Mouse (Mus musculus) kidney, adult 8-10 months (tissue): Measurements from ENCODE around the gene E130114P18Rik.

Experiments used
- DNase-seq, 2 experiments: peaks; one replicate each; pipeline ENCODE4 v3.0.0; 2022

The E130114P18Rik gene

DNA sequence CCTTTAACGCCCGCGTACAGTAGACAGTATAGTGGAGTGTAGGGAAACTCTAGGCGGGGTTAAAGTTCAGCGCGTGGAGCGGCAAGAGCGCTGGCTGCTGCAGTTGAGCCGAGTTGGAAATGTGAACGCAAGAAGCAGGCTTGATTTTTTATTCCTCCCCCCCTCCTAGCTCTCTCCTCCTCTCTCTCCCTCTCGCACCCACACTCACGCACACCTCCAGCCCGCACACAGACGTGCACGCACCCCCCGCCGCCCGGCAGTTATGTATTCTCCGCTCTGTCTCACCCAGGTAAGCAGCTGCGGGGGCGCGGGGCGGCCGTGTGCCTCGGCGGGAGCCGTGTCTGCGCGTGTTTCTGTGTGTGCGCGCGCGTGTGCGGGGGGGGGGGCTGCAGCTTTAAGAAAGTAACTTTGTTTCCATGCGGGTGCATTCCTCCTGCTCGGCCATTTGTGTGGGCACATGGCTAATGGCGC is at the start of gene E130114P18Rik:
Gene E130114P18Rik (minus strand): TSS at position 373 of the 471 bp plus-strand sequence.
- peak; percentile 79 for DNase-seq

GRCm38 (mm10) chr4:97827115-97827514 is 49.2 kb upstream of the E130114P18Rik start:
- no peak for DNase-seq

GRCm38 (mm10) chr4:97825841-97826240 is 48.0 kb upstream of the E130114P18Rik start:
- DNase-seq: no peak

DNA sequence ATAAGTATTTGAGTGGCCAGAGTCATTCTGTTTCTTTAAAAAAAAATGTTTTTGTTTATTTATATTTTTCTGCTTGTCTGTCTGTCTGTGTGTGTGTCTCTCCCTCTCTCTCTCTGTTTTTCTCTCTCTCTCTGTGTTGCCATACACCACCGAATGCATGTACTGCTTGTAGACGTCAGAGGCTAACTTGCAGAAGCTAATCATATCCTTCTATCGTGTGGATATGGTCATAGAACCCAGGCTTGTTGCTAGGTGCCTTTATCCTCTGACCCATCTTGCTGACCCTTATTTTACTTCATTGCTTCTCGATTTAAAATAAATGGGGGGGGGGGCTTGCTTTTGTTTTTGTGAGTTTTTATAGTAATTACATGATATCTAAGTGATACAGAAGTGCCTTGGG is 47.6 kb upstream of the E130114P18Rik start:
- DNase-seq: no peak

- peak in 1 of 2 experiments; percentile 35 for DNase-seq
Observed at GRCm38 (mm10) chr4:97824451-97824850, 46.6 kb upstream of the E130114P18Rik start.

- DNase-seq: no peak
Observed at GRCm38 (mm10) chr4:97823512-97823911, 45.6 kb upstream of the E130114P18Rik start.

GRCm38 (mm10) chr4:97821556-97822251 is 43.8 kb upstream of the E130114P18Rik start:
- DNase-seq: no peak

DNA sequence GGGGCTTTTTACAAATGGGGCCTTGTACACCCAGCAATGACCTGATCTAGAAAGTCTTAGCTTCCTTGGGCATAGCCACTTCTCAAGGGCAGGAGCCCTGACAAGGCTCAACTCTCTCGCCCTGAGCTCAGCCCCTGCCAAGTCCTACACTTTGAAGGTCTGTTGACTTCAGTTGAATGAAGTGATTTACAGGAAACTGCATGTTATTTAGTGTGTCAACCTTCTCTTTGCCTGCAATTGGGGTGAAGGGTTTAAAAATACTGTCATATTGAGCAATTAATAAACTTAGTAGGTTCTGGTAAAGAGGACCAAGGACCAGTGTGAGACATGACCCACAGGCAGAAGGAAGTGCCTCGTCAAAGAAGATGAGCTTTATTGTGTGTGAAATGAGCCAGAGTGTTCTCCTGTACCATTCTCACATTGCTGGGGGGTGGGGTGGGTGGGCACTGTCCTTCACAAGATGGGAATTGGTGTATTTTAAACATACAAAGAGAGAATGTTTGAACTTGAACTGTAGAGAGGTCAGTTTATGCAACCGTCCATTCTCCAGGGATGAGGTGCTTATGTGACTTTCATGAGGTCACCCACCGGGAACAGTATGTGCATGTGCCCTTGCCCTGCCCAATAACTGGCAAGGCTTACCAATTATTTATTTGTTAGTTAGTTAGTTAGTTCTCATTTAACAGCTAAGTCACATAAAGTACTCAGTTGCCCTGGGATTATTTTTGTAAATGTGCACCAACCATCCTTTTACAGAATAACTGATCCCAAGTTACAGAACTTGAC is 42.8 kb upstream of the E130114P18Rik start:
- peak in 1 of 2 experiments; percentile 25 for DNase-seq

- no peak for DNase-seq
Observed at GRCm38 (mm10) chr4:97819101-97819500, 41.2 kb upstream of the E130114P18Rik start.

- no peak for DNase-seq
Observed at GRCm38 (mm10) chr4:97818498-97818897, 40.6 kb upstream of the E130114P18Rik start.

GRCm38 (mm10) chr4:97817741-97818140 is 39.9 kb upstream of the E130114P18Rik start:
- DNase-seq: no peak

DNA sequence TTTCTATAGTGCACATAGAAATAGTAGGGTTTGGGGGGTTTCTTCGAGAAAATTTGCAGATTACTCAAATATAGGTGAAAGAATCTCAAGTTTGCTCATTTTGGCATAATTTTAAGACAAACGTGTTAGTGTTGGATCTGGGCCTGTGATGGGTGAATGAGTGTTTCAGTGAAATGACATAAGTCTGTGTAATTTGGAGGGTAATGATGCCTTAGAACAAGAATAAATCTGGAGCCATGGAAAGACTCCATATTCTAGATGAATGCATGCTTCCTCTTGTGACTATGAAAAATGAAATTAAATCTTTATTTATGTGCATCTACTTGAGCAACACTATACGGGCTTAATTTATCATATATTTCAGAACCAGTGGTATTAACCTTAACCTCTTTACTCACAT is 38.9 kb upstream of the E130114P18Rik start:
- DNase-seq: no peak

DNA sequence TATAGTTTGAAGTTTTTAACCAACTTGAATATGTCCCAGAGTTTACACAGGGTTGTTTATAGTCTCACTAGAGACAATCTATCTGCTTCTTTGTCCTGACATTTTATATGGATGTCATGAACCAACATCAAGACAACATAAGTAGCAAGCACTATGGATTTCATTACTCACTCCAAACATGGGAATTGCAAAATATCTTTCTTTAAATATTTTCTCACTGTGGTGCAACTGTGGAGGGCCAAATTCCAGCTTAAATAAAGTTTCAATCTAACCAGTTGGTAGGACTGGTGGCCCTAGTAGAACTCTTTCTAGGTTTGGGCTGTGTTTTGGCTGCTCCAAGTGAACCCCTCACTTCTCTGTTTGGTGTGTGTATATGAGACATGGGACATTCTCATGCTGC is 38.1 kb upstream of the E130114P18Rik start:
- no peak for DNase-seq

DNA sequence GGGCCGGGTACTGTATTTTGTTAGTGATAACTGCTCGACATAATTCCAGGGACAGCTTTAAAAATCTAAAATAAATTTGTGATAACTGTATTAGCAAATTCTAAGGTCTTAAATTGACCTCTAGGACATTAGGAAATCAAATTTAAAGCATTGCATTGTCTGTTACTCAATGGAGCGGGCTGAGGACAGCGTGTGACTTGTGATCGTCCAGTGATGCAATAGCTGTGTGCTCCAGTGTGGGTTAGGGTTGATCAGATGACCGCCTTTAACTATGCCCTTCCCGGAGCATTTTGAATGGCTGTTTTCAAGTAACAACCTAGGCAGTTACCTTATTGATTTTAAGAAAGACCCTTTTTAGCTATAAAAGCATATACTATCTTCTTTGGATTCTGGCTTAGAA is 36.6 kb upstream of the E130114P18Rik start:
- DNase-seq: no peak

DNA sequence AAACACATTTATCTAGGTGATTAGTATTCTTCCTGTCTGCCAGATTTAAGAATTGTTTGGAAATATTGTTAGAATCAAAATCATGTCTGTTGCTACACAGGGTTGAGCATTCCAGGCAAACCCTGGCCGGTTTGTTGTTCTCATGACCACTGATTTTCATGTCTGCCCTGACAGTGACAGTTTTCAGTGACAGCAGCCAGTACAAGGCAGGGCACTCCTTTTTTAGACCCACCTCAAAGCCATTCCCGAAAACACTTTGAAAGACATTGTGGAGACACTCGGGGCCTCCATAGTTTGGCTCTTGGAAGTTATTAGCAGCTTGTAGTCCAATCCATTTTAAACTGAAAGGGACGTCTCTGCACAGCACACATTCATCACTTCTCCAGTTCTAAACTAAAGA is 36.1 kb upstream of the E130114P18Rik start:
- DNase-seq: no peak

- DNase-seq: no peak
Observed at GRCm38 (mm10) chr4:97813035-97813434, 35.2 kb upstream of the E130114P18Rik start.

DNA sequence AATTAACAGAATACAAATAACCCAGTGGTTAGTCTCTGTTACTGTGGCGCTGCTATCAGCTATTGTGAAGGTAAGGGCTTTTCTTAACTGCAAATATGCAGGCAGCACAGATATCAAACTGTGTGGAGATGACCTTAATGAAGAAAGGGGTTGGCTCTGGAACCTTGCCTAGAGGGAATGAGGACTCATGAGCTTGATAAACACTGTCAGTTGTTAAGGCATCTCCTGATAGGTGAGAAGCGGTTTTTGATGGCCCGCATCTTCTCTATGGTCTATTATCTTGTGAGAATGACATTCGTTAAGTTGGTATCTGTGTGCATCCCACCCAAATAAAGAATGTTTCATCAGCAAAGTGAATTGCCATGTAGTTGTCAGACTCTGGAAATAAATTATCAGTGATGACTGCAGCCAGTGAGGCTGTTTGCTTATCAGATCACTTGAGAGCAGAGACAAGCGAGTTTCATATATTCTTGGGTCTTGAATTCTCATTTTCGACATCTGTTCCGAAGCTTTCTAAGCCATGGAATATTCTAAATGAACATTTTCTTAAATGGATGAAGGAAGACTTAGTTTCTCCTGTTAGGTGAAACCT is 32.6 kb upstream of the E130114P18Rik start:
- no peak for DNase-seq

- DNase-seq: no peak
Observed at GRCm38 (mm10) chr4:97809582-97810295, 31.9 kb upstream of the E130114P18Rik start.

DNA sequence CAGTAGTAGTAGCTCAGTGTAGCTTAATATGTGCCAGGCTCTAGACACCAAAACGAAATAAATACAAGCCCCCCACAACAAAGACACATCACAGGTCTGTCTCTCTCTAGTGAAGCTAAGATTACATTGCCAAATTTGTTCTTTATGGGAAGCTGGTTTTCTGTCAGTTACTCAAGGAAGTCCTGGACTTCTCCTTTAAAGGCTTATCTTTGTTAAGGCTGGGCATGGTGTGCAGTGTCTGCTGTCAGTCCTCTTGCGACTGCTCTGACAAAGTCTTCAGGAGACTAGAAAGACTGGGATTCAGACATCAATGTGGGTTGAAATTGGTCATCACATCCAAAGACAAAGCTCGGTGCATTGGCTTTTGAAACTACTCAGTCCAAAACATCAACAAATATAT is 31.0 kb upstream of the E130114P18Rik start:
- no peak for DNase-seq

DNA sequence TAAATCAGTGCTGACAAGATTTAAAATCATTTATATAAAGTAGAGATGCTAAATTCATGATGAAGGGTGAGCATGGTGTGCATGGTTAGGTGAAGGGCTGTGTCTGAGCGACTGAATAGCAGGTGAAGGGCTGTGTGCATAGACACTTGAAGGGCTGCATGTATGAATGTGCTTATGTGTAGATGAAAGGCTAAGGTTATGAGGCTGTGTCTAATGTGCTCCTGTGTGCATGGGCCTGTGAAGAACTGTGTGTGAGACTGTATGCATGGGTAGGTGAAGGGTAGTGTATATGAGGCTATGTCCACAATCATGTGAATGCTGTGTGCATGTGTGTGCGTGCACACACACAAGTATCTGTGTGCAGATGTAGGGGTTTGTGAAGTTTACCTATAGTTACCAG is 29.0 kb upstream of the E130114P18Rik start:
- no peak for DNase-seq

DNA sequence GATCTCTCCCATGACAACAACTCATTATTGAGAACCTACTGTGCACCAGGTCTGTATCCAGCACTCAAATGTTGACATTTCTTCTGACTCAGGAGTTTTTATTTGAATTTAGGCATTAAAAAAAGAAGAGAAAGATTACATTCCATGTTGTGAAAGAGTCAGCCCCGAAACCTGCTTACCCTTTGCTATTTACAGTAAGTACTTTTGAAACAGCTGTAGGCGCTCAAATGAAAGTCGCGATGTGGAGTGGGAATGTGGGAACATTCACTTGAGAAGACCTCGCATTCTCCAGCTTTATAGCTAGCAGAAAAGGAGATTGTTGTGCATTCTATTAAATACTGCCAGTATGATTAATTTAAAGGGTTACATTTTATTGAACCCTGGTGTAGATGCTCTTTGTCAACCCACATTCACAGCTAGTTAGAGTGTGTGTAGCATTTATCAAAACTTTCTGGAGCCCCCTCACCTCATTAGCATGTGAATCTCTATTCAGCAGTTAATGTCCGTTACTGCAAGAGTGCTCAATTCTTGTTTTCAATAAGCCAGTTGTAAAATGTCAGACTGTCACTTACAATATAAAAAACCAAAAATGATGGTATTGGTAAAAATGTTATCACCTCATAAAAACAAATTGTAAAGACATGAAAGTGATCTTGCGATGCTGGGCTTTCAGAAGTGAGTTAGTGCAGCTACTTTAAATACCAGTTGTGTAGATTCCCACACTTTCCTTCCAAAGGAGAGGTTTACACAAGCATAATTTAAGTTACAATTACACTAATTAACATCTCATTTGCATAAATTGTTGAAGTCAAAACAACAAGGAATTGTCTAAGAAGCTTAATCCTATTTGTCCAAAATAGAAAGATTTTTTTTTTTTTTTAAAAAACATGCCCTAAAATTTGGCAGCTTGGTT is 28.3 kb upstream of the E130114P18Rik start:
- no peak for DNase-seq

DNA sequence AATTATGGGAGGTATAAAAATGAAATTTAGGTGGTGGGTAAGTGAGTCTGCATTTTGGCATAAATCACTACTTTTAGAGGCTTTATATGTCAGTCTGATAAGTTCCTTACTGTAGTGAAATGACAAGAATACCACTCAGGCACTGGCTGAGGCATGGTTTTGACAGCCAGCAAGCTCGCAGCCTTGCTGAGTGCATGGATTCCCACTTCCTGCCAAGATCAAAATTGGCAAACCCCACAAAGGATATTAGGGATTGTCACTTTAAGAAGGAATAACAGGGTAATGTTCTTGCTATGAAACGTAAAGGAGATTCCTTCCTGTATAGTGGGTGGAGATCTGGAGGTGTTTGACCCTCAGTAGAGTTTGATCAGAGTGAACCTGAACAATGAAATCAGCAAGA is 27.4 kb upstream of the E130114P18Rik start:
- no peak for DNase-seq
